Mouse (Mus musculus) neural tube, embryonic 11.5 days (tissue): Measurements from ENCODE around the gene Ly6g6f. TPM values are rescaled to one million over a fixed set of nuclear protein-coding genes. Genes with fewer than 3 reads are reported as not detected.

ENCODE experiments used
- ATAC-seq: fragments of 200-750 bp; cut with Nextera tagmentation; 2 replicates; pipeline ENCODE4 v1.8.0; 2017; ENCODE audit warnings: moderate number of reproducible peaks, mild to moderate bottlenecking, moderate TSS enrichment, moderate library complexity; ENCODE audit not compliant: insufficient read depth, low FRiP score, low TSS enrichment
- DNase-seq: peaks from one replicate; pipeline ENCODE4 v3.0.0-alpha.2; 2015; ENCODE audit warnings: low spot score
- H3K27ac ChIP-seq: fragments of 300-500 bp; sonication (generic); 2 replicates; pipeline ENCODE4 v1.5.1; 2014; ENCODE audit warnings: low read depth, mild to moderate bottlenecking, low read length
- H3K27me3 ChIP-seq: fragments of 300-500 bp; sonication (generic); 2 replicates; pipeline ENCODE4 v1.6.1; 2014; ENCODE audit warnings: mild to moderate bottlenecking, low read length, mixed read lengths; ENCODE audit not compliant: control insufficient read depth, insufficient read depth
- H3K36me3 ChIP-seq: fragments of 300-500 bp; sonication (generic); 2 replicates; pipeline ENCODE4 v1.6.1; 2014; ENCODE audit warnings: mild to moderate bottlenecking, low read length, moderate library complexity, mixed read lengths; ENCODE audit not compliant: control insufficient read depth, insufficient read depth
- H3K4me1 ChIP-seq: fragments of 300-500 bp; sonication (generic); 2 replicates; pipeline ENCODE4 v1.6.1; 2014; ENCODE audit warnings: low read length, mixed read lengths; ENCODE audit not compliant: control insufficient read depth, insufficient read depth
- H3K4me2 ChIP-seq: fragments of 300-500 bp; sonication (generic); 2 replicates; pipeline ENCODE4 v1.6.1; 2014; ENCODE audit warnings: low read depth, mild to moderate bottlenecking, moderate library complexity
- H3K4me3 ChIP-seq: fragments of 300-500 bp; sonication (generic); 2 replicates; pipeline ENCODE4 v1.5.1; 2014; ENCODE audit warnings: low read depth, low read length
- H3K9ac ChIP-seq: fragments of 300-500 bp; sonication (generic); 2 replicates; pipeline ENCODE4 v1.6.1; 2014; ENCODE audit warnings: mild to moderate bottlenecking, low read length
- H3K9me3 ChIP-seq: fragments of 300-500 bp; sonication (generic); 2 replicates; pipeline ENCODE4 v1.6.1; 2016; ENCODE audit warnings: low read length; ENCODE audit not compliant: control insufficient read depth
- WGBS: fragments of 180-500 bp; shearing (Covaris S2); extraction: QIAGEN DNeasy Blood & Tissue Kit; methylation state at CpG from one replicate; pipeline ENCODE4 v1.1.7; 2014; 5-methylcytosine and 5-hydroxymethylcytosine counted together
- polyA plus RNA-seq: library from polyadenylated mRNA; unstranded; fragments of >200 nt; fragmentation: Nextera tagmentation; extraction: Ambion mirVana; gene quantifications from 2 replicates; pipeline ENCODE4 v1.2.1, GENCODE M21; 2014

The Ly6g6f gene
- polyA plus RNA-seq, 1 experiment from 2014 or later, result 1.4 TPM

DNA sequence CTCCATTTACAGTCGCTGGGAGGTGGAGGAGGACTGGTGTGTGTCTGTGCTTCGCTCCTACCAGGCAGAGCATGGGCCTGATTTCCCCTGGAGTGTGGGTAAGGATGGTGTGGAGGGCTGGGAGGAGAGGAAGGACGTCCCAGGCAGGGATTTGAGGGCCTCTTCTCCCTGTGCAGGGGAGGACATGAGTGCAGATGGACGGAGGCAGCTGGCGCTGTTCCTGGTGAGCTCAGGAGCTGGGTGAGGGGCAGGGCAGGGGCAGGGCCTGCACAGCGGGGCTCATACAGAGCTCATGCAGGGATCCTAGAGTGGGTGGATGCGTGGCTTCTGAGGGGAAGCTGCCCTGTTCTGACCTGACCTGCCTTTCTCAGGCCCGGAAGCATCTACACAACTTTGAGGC lies 16.9 kb upstream of the Ly6g6f start:
- Histone ChIP-seq H3K27me3 (no peaks in the 10 kb centered on the region), H3K9me3 (no peaks in the 10 kb centered on the region), H3K27ac (no peak overlapping the region), H3K4me3 (no peak overlapping the region), H3K36me3 (peaks cover 15% of the 10 kb centered on the region), H3K9ac (no peak overlapping the region), H3K4me2 (no peak overlapping the region), H3K4me1 (no peaks in the 10 kb centered on the region)
- WGBS, result 82% methylated on average over 8 of the region's 8 CpGs
- ATAC-seq (no peak), DNase-seq (no peak)

DNA sequence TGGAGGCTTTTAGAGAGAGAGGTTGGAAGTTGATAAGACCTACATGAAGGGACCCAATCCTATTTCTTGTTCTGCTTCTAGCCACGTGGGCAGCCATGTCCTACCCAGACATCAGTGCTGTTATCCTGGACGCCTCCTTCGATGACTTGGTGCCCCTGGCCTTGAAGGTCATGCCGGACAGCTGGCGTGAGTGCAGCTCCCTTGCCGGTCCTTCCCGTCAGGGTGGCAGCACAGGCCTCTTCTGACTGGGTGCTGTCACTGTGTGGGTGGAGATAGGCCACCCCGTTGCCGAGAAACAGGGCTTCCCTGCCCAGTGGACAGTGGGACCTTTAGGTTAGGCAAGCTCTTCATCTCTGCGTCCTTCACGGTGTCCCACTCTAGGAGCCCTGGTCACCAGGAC lies 15.8 kb upstream of the Ly6g6f start:
- Histone ChIP-seq H3K4me3 (no peak overlapping the region), H3K9ac (no peak overlapping the region), H3K27ac (no peak overlapping the region), H3K36me3 (peaks cover 20% of the 10 kb centered on the region), H3K27me3 (no peaks in the 10 kb centered on the region), H3K4me2 (no peak overlapping the region), H3K4me1 (no peaks in the 10 kb centered on the region), H3K9me3 (no peaks in the 10 kb centered on the region)
- ATAC-seq (no peak), DNase-seq (no peak)
- WGBS, result 94% methylated on average over 11 of the region's 11 CpGs

DNA sequence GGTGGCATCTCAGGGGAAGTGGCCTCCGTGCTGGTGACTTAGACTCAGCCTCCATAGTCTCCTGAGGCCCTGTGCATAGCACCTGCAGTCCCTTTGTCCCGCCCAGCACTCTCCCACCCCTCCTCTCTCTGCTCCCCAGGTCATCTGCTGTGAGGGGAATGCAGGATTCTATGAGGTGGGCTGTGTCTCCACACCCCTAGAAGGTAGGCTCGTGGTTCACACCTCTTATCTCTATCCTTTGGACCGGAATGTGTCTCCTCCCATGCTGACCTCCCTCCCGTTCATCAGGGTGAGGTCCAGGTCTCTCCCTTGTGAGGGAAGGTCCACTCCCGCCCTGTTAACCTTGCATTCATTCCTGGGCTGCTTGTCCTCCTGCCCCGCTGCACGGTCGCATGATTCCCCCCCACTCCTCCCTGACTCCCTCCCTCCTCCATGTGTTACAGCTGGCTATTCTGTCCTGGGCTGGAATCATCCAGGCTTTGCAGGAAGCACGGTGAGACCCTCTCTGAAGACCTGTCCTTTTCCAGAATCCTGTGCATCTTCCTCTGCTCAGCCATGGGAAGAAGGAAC lies 14.9 kb upstream of the Ly6g6f start:
- Histone ChIP-seq H3K4me1 (no peaks in the 10 kb centered on the region), H3K9ac (no peak overlapping the region), H3K4me3 (no peak overlapping the region), H3K4me2 (no peak overlapping the region), H3K27ac (no peak overlapping the region), H3K9me3 (no peaks in the 10 kb centered on the region), H3K36me3 (peaks cover 20% of the 10 kb centered on the region), H3K27me3 (no peaks in the 10 kb centered on the region)
- ATAC-seq (no peak), DNase-seq (no peak)
- WGBS, result 77% methylated on average over 10 of the region's 10 CpGs

DNA sequence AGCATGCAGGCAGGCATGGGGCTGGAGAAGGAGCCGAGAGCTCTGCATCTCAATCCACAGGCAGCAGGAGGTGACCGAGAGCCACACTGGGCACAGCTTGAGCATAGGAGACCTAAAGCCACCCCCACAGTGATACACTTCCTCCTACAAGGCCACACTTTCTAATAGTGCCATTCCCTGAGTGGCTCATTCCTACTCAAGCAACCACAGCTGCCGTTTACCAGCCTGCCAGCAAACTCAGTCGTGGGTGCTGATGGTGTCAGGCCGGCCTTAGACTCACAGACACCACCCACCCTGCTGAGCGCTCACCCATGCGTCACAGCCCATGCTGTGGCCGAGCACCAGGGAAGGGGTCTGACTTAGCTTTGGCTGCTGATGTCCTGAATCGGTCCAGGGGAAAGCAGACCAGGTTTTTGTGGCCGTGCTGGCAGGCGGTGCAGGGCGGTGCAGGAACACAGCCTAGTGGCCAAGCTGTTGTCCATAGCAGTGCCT lies 11.8 kb upstream of the Ly6g6f start:
- no peaks in the 10 kb centered on the region for H3K9me3 ChIP-seq
- 88% methylated on average over 12 of the region's 12 CpGs for WGBS
- H3K9ac ChIP-seq, result no peak overlapping the region; the same call in 1 of the 2 replicates
- H3K36me3 ChIP-seq, result peaks cover 20% of the 10 kb centered on the region
- no peaks in the 10 kb centered on the region for H3K27me3 ChIP-seq
- no peaks in the 10 kb centered on the region for H3K4me1 ChIP-seq
- H3K27ac ChIP-seq, result no peak overlapping the region
- no peak overlapping the region for H3K4me2 ChIP-seq
- DNase-seq (no peak), ATAC-seq (no peak)
- H3K4me3 ChIP-seq, result no peak overlapping the region

DNA sequence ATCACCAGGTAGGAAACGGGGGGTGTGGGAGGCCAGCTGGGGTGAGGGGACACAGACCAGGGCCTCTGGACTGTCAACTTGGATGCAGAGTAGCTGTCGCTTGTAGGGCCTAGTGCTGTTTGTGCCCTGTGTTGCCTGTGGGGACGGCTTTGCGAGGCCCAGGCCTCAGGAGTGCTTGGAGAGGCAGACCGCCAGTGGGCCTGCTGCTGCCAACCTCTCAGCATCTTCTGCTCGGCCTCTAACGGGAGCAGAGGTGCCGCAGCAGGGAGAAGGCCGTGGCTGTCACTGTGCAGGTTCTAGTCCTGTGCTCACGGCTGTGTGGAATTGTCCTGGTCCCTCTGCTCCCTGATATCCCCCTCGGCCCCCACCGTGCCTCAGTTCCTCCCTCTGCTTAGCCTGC lies 11.2 kb upstream of the Ly6g6f start:
- 86% methylated on average over 12 of the region's 12 CpGs for WGBS
- DNase-seq, result no peak
- Histone ChIP-seq H3K27ac (no peak overlapping the region), H3K4me2 (no peak overlapping the region), H3K4me1 (no peaks in the 10 kb centered on the region), H3K36me3 (peaks cover 16% of the 10 kb centered on the region), H3K9me3 (no peaks in the 10 kb centered on the region), H3K4me3 (no peak overlapping the region), H3K27me3 (no peaks in the 10 kb centered on the region), H3K9ac (no peak overlapping the region; the same call in 1 of the 2 replicates)
- ATAC-seq, result no peak

DNA sequence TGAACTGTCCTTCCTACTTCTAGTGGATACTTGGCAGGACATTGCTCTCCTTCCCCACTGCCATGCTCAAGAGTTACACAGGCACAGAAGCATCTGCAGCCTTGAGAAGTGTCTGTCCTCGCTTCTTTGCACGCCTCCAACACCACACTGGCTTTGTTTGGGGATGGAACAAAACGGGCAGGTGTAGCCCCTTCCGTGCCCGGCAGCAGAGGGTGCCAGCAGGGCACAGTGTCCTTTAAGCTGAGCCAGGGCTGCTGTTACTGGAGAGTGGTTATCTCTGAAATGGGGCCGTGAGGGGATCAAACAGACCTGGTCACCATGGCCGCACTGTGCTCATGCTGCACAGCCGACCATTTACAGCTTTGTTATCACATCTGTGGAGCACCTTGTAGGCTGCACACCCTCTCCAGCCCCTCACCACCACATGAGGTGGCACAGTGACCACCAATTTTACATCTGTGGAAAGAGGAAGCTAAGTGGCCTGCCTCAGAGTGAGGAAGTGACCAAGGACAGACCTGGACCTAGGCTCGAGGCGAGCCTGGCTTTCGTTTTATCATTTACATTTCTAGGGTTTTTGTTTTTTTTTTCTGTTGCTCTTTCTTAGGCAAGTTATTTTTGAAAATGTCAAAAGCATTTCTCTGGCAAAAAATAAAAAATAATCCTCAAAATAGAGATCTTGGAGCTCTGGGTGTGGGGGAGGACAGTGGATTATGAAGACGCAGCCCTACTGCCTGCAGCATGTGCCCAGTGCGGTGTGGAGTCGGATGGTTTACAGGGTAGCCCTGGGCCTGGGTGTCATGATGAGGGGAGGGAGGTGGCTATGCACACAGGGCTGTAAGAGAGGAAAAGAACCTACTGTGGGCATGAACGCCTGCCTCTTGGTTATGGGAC lies 9.3 kb upstream of the Ly6g6f start:
- Histone ChIP-seq H3K4me2 (no peak overlapping the region), H3K4me1 (peaks cover 6% of the 10 kb centered on the region; the same call in 1 of the 2 replicates), H3K36me3 (peaks cover 13% of the 10 kb centered on the region), H3K9ac (no peak overlapping the region), H3K4me3 (no peak overlapping the region), H3K27ac (no peak overlapping the region), H3K27me3 (no peaks in the 10 kb centered on the region), H3K9me3 (no peaks in the 10 kb centered on the region)
- DNase-seq (no peak), ATAC-seq (no peak)
- 92% methylated on average over 15 of the region's 15 CpGs for WGBS

DNA sequence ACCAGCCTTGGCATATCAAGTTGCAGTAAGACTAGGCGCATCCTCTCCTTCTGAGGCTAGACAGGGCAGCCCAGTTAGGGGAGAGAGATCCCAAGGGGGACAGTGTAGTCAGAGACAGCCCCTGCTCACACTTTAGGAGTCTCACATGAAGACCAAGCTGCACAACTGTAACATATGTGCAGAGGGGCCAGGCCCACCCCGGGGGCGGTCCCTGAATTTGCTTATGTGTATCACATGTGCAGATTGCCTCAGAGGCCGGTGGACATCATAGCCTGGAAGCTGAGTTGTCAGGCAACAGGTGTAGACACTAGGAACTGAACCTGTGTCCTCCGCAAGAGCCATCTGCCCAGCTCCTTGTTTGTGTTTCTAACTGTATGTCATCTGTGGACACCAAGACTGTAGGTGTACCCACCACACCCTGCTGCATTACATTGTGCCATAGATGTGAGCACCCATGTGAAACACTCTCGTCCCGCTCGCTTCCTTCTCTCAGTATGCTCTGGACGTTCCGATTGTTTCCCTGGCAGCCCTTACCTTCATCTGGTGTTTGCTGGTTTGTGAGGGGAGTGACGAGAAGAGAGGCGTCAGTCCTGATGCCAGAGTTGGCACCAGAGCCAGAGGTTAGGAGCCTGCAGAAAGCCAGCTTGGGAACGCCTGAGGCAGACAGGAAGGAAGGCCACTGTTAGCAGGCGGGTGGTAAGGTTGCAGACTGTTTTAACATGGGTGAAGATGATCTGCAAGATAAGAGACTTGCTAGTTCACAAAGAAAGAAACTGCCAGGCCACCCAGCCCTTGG lies 7.2 kb upstream of the Ly6g6f start:
- ATAC-seq (no peak), DNase-seq (no peak)
- H3K36me3 ChIP-seq, result peaks cover 11% of the 10 kb centered on the region
- no peak overlapping the region for H3K27ac ChIP-seq
- peaks cover 6% of the 10 kb centered on the region; the same call in 1 of the 2 replicates for H3K4me1 ChIP-seq
- no peak overlapping the region for H3K9ac ChIP-seq
- no peak overlapping the region for H3K4me3 ChIP-seq
- no peaks in the 10 kb centered on the region for H3K27me3 ChIP-seq
- WGBS, result 91% methylated on average over 14 of the region's 14 CpGs
- H3K4me2 ChIP-seq, result no peak overlapping the region
- H3K9me3 ChIP-seq, result no peaks in the 10 kb centered on the region

DNA sequence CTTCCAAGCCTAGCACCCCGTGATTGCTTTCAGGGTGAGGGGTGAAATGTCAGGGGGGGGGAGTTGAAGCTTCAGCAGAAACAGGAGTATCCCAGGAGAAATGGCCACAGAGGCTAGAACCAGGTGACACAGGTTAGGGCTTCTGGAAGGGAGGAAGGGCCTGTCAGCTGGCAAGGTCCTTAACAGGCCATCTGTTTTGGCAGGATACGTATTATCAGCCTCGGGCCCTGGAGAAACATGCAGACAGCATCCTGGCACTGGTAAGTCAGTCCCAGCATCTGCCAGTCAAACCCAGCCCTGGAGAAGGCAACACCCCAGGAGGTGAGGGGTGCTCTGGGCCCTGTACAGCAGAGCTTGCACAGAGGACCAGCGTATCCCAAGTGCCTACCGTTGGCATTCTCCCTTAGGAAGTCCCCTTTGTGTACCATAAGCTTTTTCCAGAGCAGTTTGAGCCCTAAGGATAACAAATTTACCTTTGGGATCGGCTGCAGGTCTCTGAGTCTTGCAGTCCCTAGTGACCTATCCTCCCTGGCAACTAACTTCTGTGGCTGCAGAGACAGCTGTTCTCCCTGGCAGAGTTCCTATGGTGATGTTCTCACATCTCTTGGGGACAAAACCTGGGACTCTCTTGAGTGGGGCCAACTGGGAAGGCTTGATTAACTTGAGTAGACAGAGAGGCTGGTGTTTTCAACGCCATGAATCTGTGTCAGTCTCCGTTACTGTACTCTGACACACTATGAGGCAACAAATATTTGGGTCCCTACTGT lies 4.9 kb upstream of the Ly6g6f start:
- Histone ChIP-seq H3K9ac (0 out of 2 replicates have a peak overlapping the region, but pooled peaks have one; percentile 3), H3K4me3 (peak overlapping the region; percentile 60; the same call in 1 of the 2 replicates), H3K27me3 (no peaks in the 10 kb centered on the region), H3K4me1 (peaks cover 6% of the 10 kb centered on the region; the same call in 1 of the 2 replicates), H3K9me3 (no peaks in the 10 kb centered on the region), H3K36me3 (peaks cover 5% of the 10 kb centered on the region), H3K4me2 (peak overlapping the region; percentile 66; the same call in 1 of the 2 replicates), H3K27ac (no peak overlapping the region)
- ATAC-seq (no peak), DNase-seq (no peak)
- WGBS, result 79% methylated on average over 8 of the region's 8 CpGs
